Mouse (Mus musculus): ENCODE measurements around the gene Plekhb2.

DNA sequence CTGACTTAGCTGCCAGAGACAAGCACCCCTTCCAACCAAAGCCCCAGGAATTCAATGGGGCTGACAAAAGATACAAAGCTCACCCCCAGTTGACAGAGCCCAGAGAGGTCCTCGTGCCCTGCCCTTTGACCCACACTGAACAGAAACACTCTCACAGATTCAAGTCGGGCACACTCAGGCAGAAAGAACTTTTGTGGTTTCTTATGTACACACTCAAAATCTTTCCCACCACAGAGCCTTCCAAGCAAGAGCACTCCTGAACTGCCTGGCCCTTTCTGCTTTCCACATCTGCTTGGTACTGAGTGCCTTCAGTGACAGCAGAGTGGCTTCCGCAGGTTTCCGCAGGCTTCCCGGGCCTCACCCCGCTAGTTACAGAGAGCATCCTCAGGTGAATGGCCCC is 33.9 kb upstream of the Plekhb2 start:
- TF ChIP-seq CTCF (IDR thresholded peaks at IDR 0.05; ENCODE audit: low read depth) (no peak), EP300 (IDR thresholded peaks at IDR 0.05; ENCODE audit: low read depth) (no peak)

Measured in liver, postnatal 0 days (tissue).